Mouse (Mus musculus): ENCODE measurements around the gene Gucy1a1.

Gucy1a1 gene

GRCm38 (mm10) chr3:82046087-82046486 is 99.5 kb downstream of the Gucy1a1 start:
- no peaks in the 10 kb centered on the region for H3K27me3 ChIP-seq (ENCODE audit: insufficient read depth, low read length)
- H3K36me3 ChIP-seq (ENCODE audit: insufficient read depth, low read length), result no peaks in the 10 kb centered on the region
- H3K9me3 ChIP-seq (ENCODE audit: low read length), result no peaks in the 10 kb centered on the region
- H3K4me3 ChIP-seq (replicated peaks; ENCODE audit: low read length), result no peak overlapping the region
- H3K4me1 ChIP-seq (replicated peaks; ENCODE audit: low read depth, low read length), result no peaks in the 10 kb centered on the region; the same call in 1 of the 2 replicates
- TF ChIP-seq CTCF (conservative IDR thresholded peaks at IDR 0.05; ENCODE audit: low read length), result no peak
- TF ChIP-seq NANOG (IDR thresholded peaks at IDR 0.05; ENCODE audit: borderline replicate concordance, low read length), result no peak
- TF ChIP-seq POU5F1 (IDR thresholded peaks at IDR 0.05; ENCODE audit: borderline replicate concordance, low read length), result no peak

DNA sequence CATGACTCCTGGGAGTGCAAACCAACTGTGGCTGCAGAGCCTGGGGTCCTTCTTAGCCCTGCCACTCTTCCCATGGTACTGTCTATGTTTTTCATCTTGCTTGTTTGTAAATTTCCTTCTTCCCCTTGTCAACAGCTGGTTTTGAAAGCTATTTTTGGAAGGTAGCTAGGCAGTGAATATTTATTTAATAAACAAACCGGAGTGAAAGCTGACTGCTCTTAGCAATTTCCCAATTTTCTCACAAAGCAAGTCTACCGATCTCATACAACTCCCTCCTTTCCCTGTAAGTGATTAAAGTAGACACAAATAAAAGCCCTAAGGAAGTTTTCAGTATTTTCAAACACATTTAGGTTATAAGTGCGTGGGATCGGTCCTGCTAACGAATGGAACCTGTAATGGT is 100.7 kb downstream of the Gucy1a1 start:
- Histone ChIP-seq H3K4me1 (replicated peaks; ENCODE audit: low read depth, low read length) (no peaks in the 10 kb centered on the region; the same call in 1 of the 2 replicates), H3K4me3 (replicated peaks; ENCODE audit: low read length) (no peak overlapping the region), H3K36me3 (ENCODE audit: insufficient read depth, low read length) (no peaks in the 10 kb centered on the region), H3K27me3 (ENCODE audit: insufficient read depth, low read length) (no peaks in the 10 kb centered on the region), H3K9me3 (ENCODE audit: low read length) (no peaks in the 10 kb centered on the region)
- TF ChIP-seq POU5F1 (IDR thresholded peaks at IDR 0.05; ENCODE audit: borderline replicate concordance, low read length) (no peak), CTCF (conservative IDR thresholded peaks at IDR 0.05; ENCODE audit: low read length) (no peak), NANOG (IDR thresholded peaks at IDR 0.05; ENCODE audit: borderline replicate concordance, low read length) (no peak)

GRCm38 (mm10) chr3:82043676-82044075 is 101.9 kb downstream of the Gucy1a1 start:
- no peaks in the 10 kb centered on the region; the same call in 1 of the 2 replicates for H3K4me1 ChIP-seq (replicated peaks; ENCODE audit: low read depth, low read length)
- H3K36me3 ChIP-seq (ENCODE audit: insufficient read depth, low read length), result no peaks in the 10 kb centered on the region
- no peaks in the 10 kb centered on the region for H3K27me3 ChIP-seq (ENCODE audit: insufficient read depth, low read length)
- H3K4me3 ChIP-seq (replicated peaks; ENCODE audit: low read length), result no peak overlapping the region
- H3K9me3 ChIP-seq (ENCODE audit: low read length), result no peaks in the 10 kb centered on the region
- TF ChIP-seq POU5F1 (IDR thresholded peaks at IDR 0.05; ENCODE audit: borderline replicate concordance, low read length) (no peak), CTCF (conservative IDR thresholded peaks at IDR 0.05; ENCODE audit: low read length) (no peak)

All from E14TG2a.4 (cell line).